Mouse (Mus musculus): ENCODE measurements around the gene Chd2. TPM values are rescaled to one million over a fixed set of nuclear protein-coding genes. Genes with fewer than 3 reads are reported as not detected.
A peak's percentile ranks its signal among the peaks of the same experiment; 100 is the strongest.
"Not testable (repeated sequence)": the region's sequence is repeated elsewhere in the genome, so short reads cannot be mapped to it uniquely, and the experiment has no call there.

The Chd2 gene
- total RNA-seq, 2 experiments from 2014 or later, result 28.2 to 38.8 TPM

- no peak for DNase-seq
These were observed 20.1 kb downstream of the Chd2 start for GRCm38 (mm10) chr7:73521277-73522193.

GRCm38 (mm10) chr7:73520231-73520630 is 21.4 kb downstream of the Chd2 start:
- DNase-seq, result no peak

- DNase-seq, result no peak
These were observed 22.4 kb downstream of the Chd2 start for GRCm38 (mm10) chr7:73519060-73519796.

GRCm38 (mm10) chr7:73518373-73518980 is 23.2 kb downstream of the Chd2 start:
- not testable (repeated sequence) for DNase-seq

GRCm38 (mm10) chr7:73517432-73518054 is 24.1 kb downstream of the Chd2 start:
- peak; percentile 39 to 68 for DNase-seq

GRCm38 (mm10) chr7:73516820-73517219 is 24.8 kb downstream of the Chd2 start:
- DNase-seq, result no peak

- no peak for DNase-seq
These were observed 27.1 kb downstream of the Chd2 start for GRCm38 (mm10) chr7:73514560-73514959.

GRCm38 (mm10) chr7:73512422-73512821 is 29.2 kb downstream of the Chd2 start:
- no peak for DNase-seq

GRCm38 (mm10) chr7:73508688-73509087 is 32.9 kb downstream of the Chd2 start:
- no peak for DNase-seq

- peak; percentile 61 to 69 for DNase-seq
These were observed 34.1 kb downstream of the Chd2 start for GRCm38 (mm10) chr7:73507491-73507890.

GRCm38 (mm10) chr7:73506852-73507251 is 34.8 kb downstream of the Chd2 start:
- no peak for DNase-seq

- no peak for DNase-seq
These were observed 36.4 kb downstream of the Chd2 start for GRCm38 (mm10) chr7:73505266-73505665.

- DNase-seq, result no peak
These were observed 43.4 kb downstream of the Chd2 start for GRCm38 (mm10) chr7:73498200-73498599.

- DNase-seq, result no peak
These were observed 52.4 kb downstream of the Chd2 start for GRCm38 (mm10) chr7:73489261-73489660.

- no peak for DNase-seq
These were observed 60.5 kb downstream of the Chd2 start for GRCm38 (mm10) chr7:73481094-73481493.

- no peak for DNase-seq
These were observed 62.1 kb downstream of the Chd2 start for GRCm38 (mm10) chr7:73479506-73479905.

GRCm38 (mm10) chr7:73478157-73479058 is 63.2 kb downstream of the Chd2 start:
- peak; percentile 52 to 59 for DNase-seq

GRCm38 (mm10) chr7:73467741-73468140 is 73.9 kb downstream of the Chd2 start:
- DNase-seq, result no peak

GRCm38 (mm10) chr7:73463546-73463945 is 78.1 kb downstream of the Chd2 start:
- no peak for DNase-seq

GRCm38 (mm10) chr7:73454113-73454512 is 87.5 kb downstream of the Chd2 start:
- DNase-seq, result no peak

GRCm38 (mm10) chr7:73452187-73452808 is 89.3 kb downstream of the Chd2 start:
- no peak for DNase-seq

Measured in heart, adult 18-20 months (tissue).